Mouse (Mus musculus): ENCODE results near the gene Angptl2. TPM values are rescaled to one million over a fixed set of nuclear protein-coding genes. Genes with fewer than 3 reads are reported as not detected.

Angptl2 gene
- polyA plus RNA-seq, 1 experiment from 2014 or later: 14.8 TPM

- ATAC-seq: no peak
- Histone ChIP-seq H3K9me3 (no peaks in the 10 kb centered on the region), H3K4me1 (replicated peaks) (peaks cover 39% of the 10 kb centered on the region), H3K27me3 (no peaks in the 10 kb centered on the region), H3K4me2 (replicated peaks) (no peak overlapping the region), H3K36me3 (peaks cover 8% of the 10 kb centered on the region), H3K4me3 (replicated peaks) (no peak overlapping the region), H3K9ac (replicated peaks) (no peak overlapping the region), H3K27ac (no peak overlapping the region)
- 83% methylated on average over 6 of the region's 6 CpGs for WGBS
Observed at GRCm38 (mm10) chr2:33237581-33237980, 21.7 kb downstream of the Angptl2 start.

- Histone ChIP-seq H3K27ac (no peak overlapping the region), H3K9ac (replicated peaks) (no peak overlapping the region), H3K36me3 (peaks cover 38% of the 10 kb centered on the region), H3K4me3 (replicated peaks) (no peak overlapping the region), H3K4me1 (replicated peaks) (0 out of 2 replicates have a peak, but pooled peaks cover 9% of the 10 kb centered on the region), H3K4me2 (replicated peaks) (no peak overlapping the region), H3K9me3 (no peaks in the 10 kb centered on the region), H3K27me3 (no peaks in the 10 kb centered on the region)
- ATAC-seq: no peak
- 82% methylated on average over 6 of the region's 6 CpGs for WGBS
Observed at GRCm38 (mm10) chr2:33244880-33245279, 29.0 kb downstream of the Angptl2 start.

GRCm38 (mm10) chr2:33245350-33245749 is 29.5 kb downstream of the Angptl2 start:
- Histone ChIP-seq H3K27ac (no peak overlapping the region), H3K4me3 (replicated peaks) (no peak overlapping the region), H3K9ac (replicated peaks) (no peak overlapping the region), H3K4me1 (replicated peaks) (0 out of 2 replicates have a peak, but pooled peaks cover 9% of the 10 kb centered on the region), H3K36me3 (peaks cover 42% of the 10 kb centered on the region), H3K27me3 (no peaks in the 10 kb centered on the region), H3K9me3 (no peaks in the 10 kb centered on the region), H3K4me2 (replicated peaks) (no peak overlapping the region)
- ATAC-seq: no peak

GRCm38 (mm10) chr2:33246841-33247240 is 31.0 kb downstream of the Angptl2 start:
- Histone ChIP-seq H3K36me3 (peaks cover 41% of the 10 kb centered on the region), H3K4me3 (replicated peaks) (no peak overlapping the region), H3K9ac (replicated peaks) (no peak overlapping the region), H3K27me3 (no peaks in the 10 kb centered on the region), H3K27ac (no peak overlapping the region), H3K4me1 (replicated peaks) (0 out of 2 replicates have a peak, but pooled peaks cover 5% of the 10 kb centered on the region), H3K4me2 (replicated peaks) (no peak overlapping the region), H3K9me3 (no peaks in the 10 kb centered on the region)
- 85% methylated on average over 5 of the region's 5 CpGs for WGBS
- ATAC-seq: no peak

- no peaks in the 10 kb centered on the region for H3K9me3 ChIP-seq
- H3K4me3 ChIP-seq (replicated peaks): no peak overlapping the region
- WGBS: 93% methylated on average over 7 of the region's 7 CpGs
- H3K36me3 ChIP-seq: peaks cover 32% of the 10 kb centered on the region
- no peak for ATAC-seq
- no peaks in the 10 kb centered on the region for H3K27me3 ChIP-seq
- no peak overlapping the region for H3K9ac ChIP-seq (replicated peaks)
- H3K4me1 ChIP-seq (replicated peaks): peaks cover 7% of the 10 kb centered on the region; the same call in 1 of the 2 replicates
- no peak overlapping the region for H3K27ac ChIP-seq
- no peak overlapping the region for H3K4me2 ChIP-seq (replicated peaks)
Observed at GRCm38 (mm10) chr2:33248549-33248948, 32.7 kb downstream of the Angptl2 start.

- Histone ChIP-seq H3K9me3 (no peaks in the 10 kb centered on the region), H3K4me3 (replicated peaks) (no peak overlapping the region), H3K36me3 (peaks cover 28% of the 10 kb centered on the region), H3K27ac (no peak overlapping the region), H3K9ac (replicated peaks) (no peak overlapping the region), H3K27me3 (no peaks in the 10 kb centered on the region), H3K4me2 (replicated peaks) (no peak overlapping the region), H3K4me1 (replicated peaks) (peaks cover 11% of the 10 kb centered on the region)
- 81% methylated on average over 3 of the region's 3 CpGs for WGBS
- ATAC-seq: no peak
Observed at GRCm38 (mm10) chr2:33249922-33250633, 34.2 kb downstream of the Angptl2 start.

- no peak overlapping the region for H3K27ac ChIP-seq
- no peak overlapping the region for H3K9ac ChIP-seq (replicated peaks)
- no peak overlapping the region for H3K4me3 ChIP-seq (replicated peaks)
- 91% methylated on average over 6 of the region's 6 CpGs for WGBS
- H3K4me2 ChIP-seq (replicated peaks): no peak overlapping the region
- peaks cover 34% of the 10 kb centered on the region for H3K36me3 ChIP-seq
- peaks cover 6% of the 10 kb centered on the region for H3K4me1 ChIP-seq (replicated peaks)
- ATAC-seq: no peak
- no peaks in the 10 kb centered on the region for H3K9me3 ChIP-seq
- no peaks in the 10 kb centered on the region for H3K27me3 ChIP-seq
Observed at GRCm38 (mm10) chr2:33252751-33253150, 36.9 kb downstream of the Angptl2 start.

GRCm38 (mm10) chr2:33253572-33254190 is 37.8 kb downstream of the Angptl2 start:
- 0 out of 2 replicates have a peak overlapping the region, but pooled peaks have one; percentile 5 for H3K27ac ChIP-seq
- WGBS: 81% methylated on average over 4 of the region's 4 CpGs
- H3K27me3 ChIP-seq: no peaks in the 10 kb centered on the region
- H3K36me3 ChIP-seq: peaks cover 29% of the 10 kb centered on the region
- H3K4me1 ChIP-seq (replicated peaks): peaks cover 6% of the 10 kb centered on the region
- H3K9ac ChIP-seq (replicated peaks): no peak overlapping the region
- no peaks in the 10 kb centered on the region for H3K9me3 ChIP-seq
- ATAC-seq: 0 out of 2 replicates have a peak, but pooled peaks have one; percentile 48
- H3K4me3 ChIP-seq (replicated peaks): no peak overlapping the region
- H3K4me2 ChIP-seq (replicated peaks): no peak overlapping the region

- peak overlapping the region; percentile 51 for H3K27ac ChIP-seq
- WGBS: 88% methylated on average over 9 of the region's 9 CpGs
Observed at GRCm38 (mm10) chr2:33254318-33254985, 38.6 kb downstream of the Angptl2 start.

GRCm38 (mm10) chr2:33256769-33257537 is 41.1 kb downstream of the Angptl2 start:
- no peak overlapping the region for H3K9ac ChIP-seq (replicated peaks)
- H3K4me2 ChIP-seq (replicated peaks): no peak overlapping the region
- H3K36me3 ChIP-seq: peaks cover 40% of the 10 kb centered on the region
- no peaks in the 10 kb centered on the region for H3K27me3 ChIP-seq
- H3K4me1 ChIP-seq (replicated peaks): peaks cover 6% of the 10 kb centered on the region
- WGBS: 89% methylated on average over 3 of the region's 3 CpGs
- H3K27ac ChIP-seq: no peak overlapping the region
- ATAC-seq: no peak
- no peaks in the 10 kb centered on the region for H3K9me3 ChIP-seq
- no peak overlapping the region for H3K4me3 ChIP-seq (replicated peaks)

More at GRCm38 (mm10) chr2:33254318-33254985, 38.6 kb downstream of the Angptl2 start:
- Histone ChIP-seq H3K9ac (replicated peaks) (no peak overlapping the region), H3K4me3 (replicated peaks) (no peak overlapping the region), H3K4me2 (replicated peaks) (no peak overlapping the region), H3K36me3 (peaks cover 30% of the 10 kb centered on the region), H3K27me3 (no peaks in the 10 kb centered on the region), H3K9me3 (no peaks in the 10 kb centered on the region), H3K4me1 (replicated peaks) (peaks cover 6% of the 10 kb centered on the region)
- ATAC-seq: no peak

- WGBS: 85% methylated on average over 8 of the region's 8 CpGs
- Histone ChIP-seq H3K4me1 (replicated peaks) (no peaks in the 10 kb centered on the region), H3K9ac (replicated peaks) (no peak overlapping the region), H3K4me3 (replicated peaks) (no peak overlapping the region), H3K4me2 (replicated peaks) (no peak overlapping the region), H3K9me3 (no peaks in the 10 kb centered on the region), H3K27ac (no peak overlapping the region), H3K36me3 (peaks cover 27% of the 10 kb centered on the region), H3K27me3 (no peaks in the 10 kb centered on the region)
- ATAC-seq: no peak
Observed at GRCm38 (mm10) chr2:33260772-33261171, 44.9 kb downstream of the Angptl2 start.
